Mouse (Mus musculus): Measurements from ENCODE around the gene Fndc1. TPM values are rescaled to one million over a fixed set of nuclear protein-coding genes. Genes with fewer than 3 reads are reported as not detected.

The Fndc1 gene
- polyA plus RNA-seq, 1 experiment from 2014 or later = 0.76 TPM

GRCm38 (mm10) chr17:7805105-7805504, 22.0 kb downstream of the Fndc1 start:
- DNase-seq (ENCODE audit: low spot score) = no peak
- WGBS = 91% methylated on average over 6 of the region's 6 CpGs
- ATAC-seq (ENCODE audit: insufficient number of reproducible peaks, low FRiP score, low TSS enrichment, low read depth) = no peak
- H3K27me3 ChIP-seq (ENCODE audit: control insufficient read depth, insufficient read depth, low read length) = no peaks in the 10 kb centered on the region
- H3K9ac ChIP-seq (ENCODE audit: low read length) = no peak overlapping the region
- H3K27ac ChIP-seq (replicated peaks; ENCODE audit: low read depth, low read length) = no peak overlapping the region
- no peak overlapping the region for H3K4me3 ChIP-seq (ENCODE audit: low read depth, low read length)
- H3K9me3 ChIP-seq (ENCODE audit: control insufficient read depth, low read length) = no peaks in the 10 kb centered on the region
- H3K36me3 ChIP-seq (ENCODE audit: control insufficient read depth, insufficient read depth, low read length) = no peaks in the 10 kb centered on the region
- no peak overlapping the region for H3K4me2 ChIP-seq (ENCODE audit: low read depth, severe bottlenecking)
- no peaks in the 10 kb centered on the region for H3K4me1 ChIP-seq (ENCODE audit: control insufficient read depth, insufficient read depth, low read length)

GRCm38 (mm10) chr17:7802483-7802882, 24.6 kb downstream of the Fndc1 start:
- H3K36me3 ChIP-seq (ENCODE audit: control insufficient read depth, insufficient read depth, low read length) = no peaks in the 10 kb centered on the region
- DNase-seq (ENCODE audit: low spot score) (no peak), ATAC-seq (ENCODE audit: insufficient number of reproducible peaks, low FRiP score, low TSS enrichment, low read depth) (no peak)
- H3K27ac ChIP-seq (replicated peaks; ENCODE audit: low read depth, low read length) = no peak overlapping the region
- H3K27me3 ChIP-seq (ENCODE audit: control insufficient read depth, insufficient read depth, low read length) = no peaks in the 10 kb centered on the region
- H3K4me2 ChIP-seq (ENCODE audit: low read depth, severe bottlenecking) = no peak overlapping the region
- H3K4me1 ChIP-seq (ENCODE audit: control insufficient read depth, insufficient read depth, low read length) = no peaks in the 10 kb centered on the region
- H3K9ac ChIP-seq (ENCODE audit: low read length) = no peak overlapping the region
- H3K9me3 ChIP-seq (ENCODE audit: control insufficient read depth, low read length) = no peaks in the 10 kb centered on the region
- WGBS = 86% methylated on average over 9 of the region's 9 CpGs
- H3K4me3 ChIP-seq (ENCODE audit: low read depth, low read length) = no peak overlapping the region

GRCm38 (mm10) chr17:7799894-7800293, 27.2 kb downstream of the Fndc1 start:
- Histone ChIP-seq H3K4me1 (ENCODE audit: control insufficient read depth, insufficient read depth, low read length) (no peaks in the 10 kb centered on the region), H3K9ac (ENCODE audit: low read length) (no peak overlapping the region), H3K4me3 (ENCODE audit: low read depth, low read length) (no peak overlapping the region), H3K36me3 (ENCODE audit: control insufficient read depth, insufficient read depth, low read length) (no peaks in the 10 kb centered on the region), H3K9me3 (ENCODE audit: control insufficient read depth, low read length) (no peaks in the 10 kb centered on the region), H3K27me3 (ENCODE audit: control insufficient read depth, insufficient read depth, low read length) (no peaks in the 10 kb centered on the region), H3K27ac (replicated peaks; ENCODE audit: low read depth, low read length) (no peak overlapping the region), H3K4me2 (ENCODE audit: low read depth, severe bottlenecking) (no peak overlapping the region)
- WGBS = 69% methylated on average over 3 of the region's 3 CpGs
- DNase-seq (ENCODE audit: low spot score) (no peak), ATAC-seq (ENCODE audit: insufficient number of reproducible peaks, low FRiP score, low TSS enrichment, low read depth) (no peak)

- ATAC-seq (ENCODE audit: insufficient number of reproducible peaks, low FRiP score, low TSS enrichment, low read depth) = no peak
Observed at GRCm38 (mm10) chr17:7795584-7795983, 31.5 kb downstream of the Fndc1 start.

GRCm38 (mm10) chr17:7795168-7795567, 31.9 kb downstream of the Fndc1 start:
- H3K27ac ChIP-seq (replicated peaks; ENCODE audit: low read depth, low read length) = no peak overlapping the region
- no peak overlapping the region for H3K4me3 ChIP-seq (ENCODE audit: low read depth, low read length)
- no peaks in the 10 kb centered on the region for H3K36me3 ChIP-seq (ENCODE audit: control insufficient read depth, insufficient read depth, low read length)
- H3K9ac ChIP-seq (ENCODE audit: low read length) = no peak overlapping the region
- H3K4me2 ChIP-seq (ENCODE audit: low read depth, severe bottlenecking) = no peak overlapping the region
- H3K9me3 ChIP-seq (ENCODE audit: control insufficient read depth, low read length) = no peaks in the 10 kb centered on the region
- H3K4me1 ChIP-seq (ENCODE audit: control insufficient read depth, insufficient read depth, low read length) = no peaks in the 10 kb centered on the region
- H3K27me3 ChIP-seq (ENCODE audit: control insufficient read depth, insufficient read depth, low read length) = no peaks in the 10 kb centered on the region
- DNase-seq (ENCODE audit: low spot score) (no peak), ATAC-seq (ENCODE audit: insufficient number of reproducible peaks, low FRiP score, low TSS enrichment, low read depth) (no peak)
- 86% methylated on average over 2 of the region's 2 CpGs for WGBS

More at GRCm38 (mm10) chr17:7795584-7795983, 31.5 kb downstream of the Fndc1 start:
- H3K9ac ChIP-seq (ENCODE audit: low read length) = no peak overlapping the region
- 79% methylated on average over 8 of the region's 8 CpGs for WGBS
- no peak overlapping the region for H3K4me2 ChIP-seq (ENCODE audit: low read depth, severe bottlenecking)
- no peak overlapping the region for H3K27ac ChIP-seq (replicated peaks; ENCODE audit: low read depth, low read length)
- no peaks in the 10 kb centered on the region for H3K36me3 ChIP-seq (ENCODE audit: control insufficient read depth, insufficient read depth, low read length)
- DNase-seq (ENCODE audit: low spot score) = no peak
- no peaks in the 10 kb centered on the region for H3K4me1 ChIP-seq (ENCODE audit: control insufficient read depth, insufficient read depth, low read length)
- H3K9me3 ChIP-seq (ENCODE audit: control insufficient read depth, low read length) = no peaks in the 10 kb centered on the region
- no peak overlapping the region for H3K4me3 ChIP-seq (ENCODE audit: low read depth, low read length)
- no peaks in the 10 kb centered on the region for H3K27me3 ChIP-seq (ENCODE audit: control insufficient read depth, insufficient read depth, low read length)

- DNase-seq (ENCODE audit: low spot score) (no peak), ATAC-seq (ENCODE audit: insufficient number of reproducible peaks, low FRiP score, low TSS enrichment, low read depth) (no peak)
- Histone ChIP-seq H3K9ac (ENCODE audit: low read length) (no peak overlapping the region), H3K27me3 (ENCODE audit: control insufficient read depth, insufficient read depth, low read length) (no peaks in the 10 kb centered on the region), H3K9me3 (ENCODE audit: control insufficient read depth, low read length) (no peaks in the 10 kb centered on the region), H3K4me1 (ENCODE audit: control insufficient read depth, insufficient read depth, low read length) (no peaks in the 10 kb centered on the region), H3K4me2 (ENCODE audit: low read depth, severe bottlenecking) (no peak overlapping the region), H3K4me3 (ENCODE audit: low read depth, low read length) (no peak overlapping the region), H3K27ac (replicated peaks; ENCODE audit: low read depth, low read length) (no peak overlapping the region), H3K36me3 (ENCODE audit: control insufficient read depth, insufficient read depth, low read length) (no peaks in the 10 kb centered on the region)
- 83% methylated on average over 6 of the region's 6 CpGs for WGBS
Observed at GRCm38 (mm10) chr17:7794093-7794492, 33.0 kb downstream of the Fndc1 start.

- no peaks in the 10 kb centered on the region for H3K4me1 ChIP-seq (ENCODE audit: control insufficient read depth, insufficient read depth, low read length)
- DNase-seq (ENCODE audit: low spot score) (no peak), ATAC-seq (ENCODE audit: insufficient number of reproducible peaks, low FRiP score, low TSS enrichment, low read depth) (no peak)
- 83% methylated on average over 3 of the region's 3 CpGs for whole genome bisulfite sequencing
- no peak overlapping the region for H3K27ac ChIP-seq (replicated peaks; ENCODE audit: low read depth, low read length)
- no peaks in the 10 kb centered on the region for H3K9me3 ChIP-seq (ENCODE audit: control insufficient read depth, low read length)
- H3K4me3 ChIP-seq (ENCODE audit: low read depth, low read length) = no peak overlapping the region
- H3K36me3 ChIP-seq (ENCODE audit: control insufficient read depth, insufficient read depth, low read length) = no peaks in the 10 kb centered on the region
- no peaks in the 10 kb centered on the region for H3K27me3 ChIP-seq (ENCODE audit: control insufficient read depth, insufficient read depth, low read length)
- no peak overlapping the region for H3K4me2 ChIP-seq (ENCODE audit: low read depth, severe bottlenecking)
- H3K9ac ChIP-seq (ENCODE audit: low read length) = no peak overlapping the region
Observed at GRCm38 (mm10) chr17:7790512-7790911, 36.6 kb downstream of the Fndc1 start.

GRCm38 (mm10) chr17:7774101-7774500, 53.0 kb downstream of the Fndc1 start:
- H3K9ac ChIP-seq (ENCODE audit: low read length) = no peak overlapping the region
- 89% methylated on average over 3 of the region's 3 CpGs for WGBS
- no peak for ATAC-seq (ENCODE audit: insufficient number of reproducible peaks, low FRiP score, low TSS enrichment, low read depth)

GRCm38 (mm10) chr17:7759786-7760185, 67.3 kb downstream of the Fndc1 start:
- no peaks in the 10 kb centered on the region for H3K36me3 ChIP-seq (ENCODE audit: control insufficient read depth, insufficient read depth, low read length)
- ATAC-seq (ENCODE audit: insufficient number of reproducible peaks, low FRiP score, low TSS enrichment, low read depth) (no peak), DNase-seq (ENCODE audit: low spot score) (no peak)
- H3K9me3 ChIP-seq (ENCODE audit: control insufficient read depth, low read length) = no peaks in the 10 kb centered on the region
- no peak overlapping the region for H3K9ac ChIP-seq (ENCODE audit: low read length)
- no peaks in the 10 kb centered on the region for H3K4me1 ChIP-seq (ENCODE audit: control insufficient read depth, insufficient read depth, low read length)
- H3K27ac ChIP-seq (replicated peaks; ENCODE audit: low read depth, low read length) = no peak overlapping the region
- WGBS = 85% methylated on average over 4 of the region's 4 CpGs
- no peak overlapping the region for H3K4me2 ChIP-seq (ENCODE audit: low read depth, severe bottlenecking)
- H3K4me3 ChIP-seq (ENCODE audit: low read depth, low read length) = no peak overlapping the region
- H3K27me3 ChIP-seq (ENCODE audit: control insufficient read depth, insufficient read depth, low read length) = no peaks in the 10 kb centered on the region

More at GRCm38 (mm10) chr17:7774101-7774500, 53.0 kb downstream of the Fndc1 start:
- no peak overlapping the region for H3K4me3 ChIP-seq (ENCODE audit: low read depth, low read length)
- no peaks in the 10 kb centered on the region for H3K27me3 ChIP-seq (ENCODE audit: control insufficient read depth, insufficient read depth, low read length)
- H3K4me1 ChIP-seq (ENCODE audit: control insufficient read depth, insufficient read depth, low read length) = no peaks in the 10 kb centered on the region
- no peak for DNase-seq (ENCODE audit: low spot score)
- no peak overlapping the region for H3K27ac ChIP-seq (replicated peaks; ENCODE audit: low read depth, low read length)
- H3K9me3 ChIP-seq (ENCODE audit: control insufficient read depth, low read length) = no peaks in the 10 kb centered on the region
- H3K36me3 ChIP-seq (ENCODE audit: control insufficient read depth, insufficient read depth, low read length) = no peaks in the 10 kb centered on the region
- no peak overlapping the region for H3K4me2 ChIP-seq (ENCODE audit: low read depth, severe bottlenecking)

All from limb, embryonic 11.5 days (tissue).